Mouse (Mus musculus): ENCODE results near the gene Cldn13.

Cldn13 gene

DNA sequence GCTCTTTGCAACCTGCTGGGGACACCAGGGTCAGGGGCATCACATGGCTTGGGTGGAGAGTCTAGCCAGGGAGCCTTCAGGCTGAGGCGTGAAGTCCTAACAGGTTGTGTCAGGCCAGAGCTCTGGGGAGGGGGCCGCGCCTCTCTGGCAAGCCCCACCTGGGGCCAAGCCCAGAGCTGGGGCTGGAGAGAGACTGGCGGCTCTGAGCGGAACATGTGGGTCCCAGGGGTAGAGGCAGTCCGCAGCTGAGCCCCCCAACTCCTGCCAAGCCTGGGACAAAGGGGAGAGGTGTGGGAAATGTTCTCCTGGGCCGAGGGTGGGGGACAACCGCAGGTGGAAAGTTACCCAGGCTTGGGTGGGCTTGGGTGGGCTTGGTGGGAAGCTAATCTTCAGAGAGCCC, 18.4 kb downstream of the Cldn13 start:
- H3K9me3 ChIP-seq (ENCODE audit: low read length), result no peaks in the 10 kb centered on the region
- H3K4me3 ChIP-seq (replicated peaks; ENCODE audit: low read length), result no peak overlapping the region
- TF ChIP-seq NANOG (IDR thresholded peaks at IDR 0.05; ENCODE audit: borderline replicate concordance, low read length) (no peak), POU5F1 (IDR thresholded peaks at IDR 0.05; ENCODE audit: borderline replicate concordance, low read length) (no peak), CTCF (conservative IDR thresholded peaks at IDR 0.05; ENCODE audit: low read length) (no peak)
- no peaks in the 10 kb centered on the region for H3K36me3 ChIP-seq (ENCODE audit: insufficient read depth, low read length)
- peaks cover 23% of the 10 kb centered on the region for H3K4me1 ChIP-seq (replicated peaks; ENCODE audit: low read depth, low read length)
- peaks cover 7% of the 10 kb centered on the region; the same call in 1 of the 2 replicates for H3K27me3 ChIP-seq (ENCODE audit: insufficient read depth, low read length)

DNA sequence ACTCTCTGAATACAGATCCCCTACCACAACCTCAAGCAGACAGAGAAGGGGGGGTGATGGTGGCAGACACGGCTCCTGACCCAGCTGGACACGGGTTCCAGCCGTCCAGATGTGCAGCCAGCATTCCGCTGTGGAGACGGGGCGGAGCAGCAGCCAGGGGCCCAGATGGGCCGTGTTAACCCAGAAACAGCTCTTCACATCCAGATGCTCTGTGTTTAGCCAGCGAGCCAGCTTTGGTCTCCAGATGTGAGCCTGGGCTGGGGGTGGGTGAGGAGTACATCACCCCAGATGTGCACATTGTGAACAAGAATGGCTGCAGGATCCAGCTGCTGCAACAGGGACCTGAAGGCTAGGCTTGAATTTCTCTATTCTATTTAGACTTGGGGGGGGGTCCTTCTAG, 20.0 kb downstream of the Cldn13 start:
- Histone ChIP-seq H3K4me3 (replicated peaks; ENCODE audit: low read length) (no peak overlapping the region), H3K36me3 (ENCODE audit: insufficient read depth, low read length) (no peaks in the 10 kb centered on the region)
- TF ChIP-seq CTCF (conservative IDR thresholded peaks at IDR 0.05; ENCODE audit: low read length) (no peak), NANOG (IDR thresholded peaks at IDR 0.05; ENCODE audit: borderline replicate concordance, low read length) (no peak)

DNA sequence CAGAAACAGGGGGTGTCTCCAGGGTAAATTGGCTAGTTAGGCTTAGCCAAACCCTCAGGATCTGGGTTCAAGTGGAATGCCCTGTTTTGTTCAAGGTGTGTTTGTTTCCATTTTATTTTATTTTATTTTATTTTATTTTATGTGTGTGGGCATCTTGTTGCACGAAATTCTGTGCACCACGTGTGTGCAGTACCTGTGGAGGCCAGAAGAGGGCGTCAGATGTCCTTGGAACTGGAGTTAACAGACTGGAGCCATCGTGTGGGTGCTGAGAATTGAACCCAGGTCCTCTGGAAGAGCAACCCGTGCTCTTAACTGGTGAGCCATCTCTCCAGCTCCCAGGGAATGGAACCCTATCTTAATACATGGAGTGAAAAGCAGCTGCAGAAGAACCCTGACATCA, 22.6 kb downstream of the Cldn13 start:
- Histone ChIP-seq H3K27me3 (ENCODE audit: insufficient read depth, low read length) (0 out of 2 replicates have a peak, but pooled peaks cover 4% of the 10 kb centered on the region), H3K4me3 (replicated peaks; ENCODE audit: low read length) (no peak overlapping the region), H3K4me1 (replicated peaks; ENCODE audit: low read depth, low read length) (peaks cover 35% of the 10 kb centered on the region), H3K9me3 (ENCODE audit: low read length) (0 out of 2 replicates have a peak, but pooled peaks cover 3% of the 10 kb centered on the region), H3K36me3 (ENCODE audit: insufficient read depth, low read length) (no peaks in the 10 kb centered on the region)
- peak; percentile 63 for TF ChIP-seq CTCF (conservative IDR thresholded peaks at IDR 0.05; ENCODE audit: low read length)
- TF ChIP-seq NANOG (IDR thresholded peaks at IDR 0.05; ENCODE audit: borderline replicate concordance, low read length), result no peak

More for the DNA sequence above, 20.0 kb downstream of the Cldn13 start:
- Histone ChIP-seq H3K9me3 (ENCODE audit: low read length) (no peaks in the 10 kb centered on the region), H3K27me3 (ENCODE audit: insufficient read depth, low read length) (peaks cover 5% of the 10 kb centered on the region; the same call in 1 of the 2 replicates), H3K4me1 (replicated peaks; ENCODE audit: low read depth, low read length) (peaks cover 31% of the 10 kb centered on the region)

DNA sequence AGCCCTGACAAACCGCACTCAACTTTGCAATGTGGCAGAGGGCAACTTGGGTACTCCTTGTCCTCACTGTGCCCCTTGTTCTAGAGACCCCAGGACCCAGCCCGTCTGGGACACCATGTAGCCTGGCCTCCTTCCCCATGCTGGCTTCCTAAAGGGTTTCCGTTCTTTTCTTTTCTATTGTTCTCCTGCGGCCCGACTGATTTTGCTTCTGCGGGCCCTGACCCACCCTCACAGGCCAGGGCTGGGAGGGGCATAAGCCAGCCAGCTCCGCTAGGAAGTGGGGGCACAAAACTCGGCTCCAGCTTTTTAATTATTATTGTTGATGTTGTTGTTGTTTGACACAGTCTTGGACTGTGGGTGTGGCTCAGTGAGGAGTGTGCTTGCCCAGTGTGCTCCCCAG, 23.8 kb downstream of the Cldn13 start:
- Histone ChIP-seq H3K36me3 (ENCODE audit: insufficient read depth, low read length) (no peaks in the 10 kb centered on the region), H3K27me3 (ENCODE audit: insufficient read depth, low read length) (peaks cover 7% of the 10 kb centered on the region; the same call in 1 of the 2 replicates), H3K4me1 (replicated peaks; ENCODE audit: low read depth, low read length) (peaks cover 28% of the 10 kb centered on the region), H3K4me3 (replicated peaks; ENCODE audit: low read length) (peak overlapping the region; percentile 26; the same call in 1 of the 2 replicates), H3K9me3 (ENCODE audit: low read length) (0 out of 2 replicates have a peak, but pooled peaks cover 3% of the 10 kb centered on the region)
- TF ChIP-seq NANOG (IDR thresholded peaks at IDR 0.05; ENCODE audit: borderline replicate concordance, low read length) (no peak), CTCF (conservative IDR thresholded peaks at IDR 0.05; ENCODE audit: low read length) (no peak), POU5F1 (IDR thresholded peaks at IDR 0.05; ENCODE audit: borderline replicate concordance, low read length) (no peak)

DNA sequence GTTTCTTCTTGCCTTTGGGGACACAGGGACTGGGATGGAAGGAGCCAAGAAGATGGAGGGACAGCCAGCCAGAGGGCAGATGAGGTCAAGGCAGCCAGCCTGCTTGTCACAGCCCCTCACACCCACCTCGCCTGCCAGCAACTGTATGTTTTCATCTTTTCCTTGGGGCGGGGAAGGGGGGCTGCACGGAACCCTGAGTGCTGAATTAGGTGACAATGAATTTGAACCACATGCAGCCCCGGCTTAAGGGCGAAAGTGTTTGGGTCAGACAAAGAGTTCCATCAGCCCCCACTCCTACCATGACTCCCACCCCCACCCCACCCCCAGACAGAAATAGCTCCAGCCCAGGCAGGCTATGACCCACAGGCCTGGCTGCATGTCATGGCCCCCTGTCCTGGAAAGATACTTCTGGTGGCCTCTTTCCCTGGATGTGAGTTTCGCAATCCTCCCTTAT, 24.7 kb downstream of the Cldn13 start:
- no peak for TF ChIP-seq NANOG (IDR thresholded peaks at IDR 0.05; ENCODE audit: borderline replicate concordance, low read length)
- TF ChIP-seq CTCF (conservative IDR thresholded peaks at IDR 0.05; ENCODE audit: low read length), result no peak
- no peak for TF ChIP-seq POU5F1 (IDR thresholded peaks at IDR 0.05; ENCODE audit: borderline replicate concordance, low read length)
- 0 out of 2 replicates have a peak, but pooled peaks cover 3% of the 10 kb centered on the region for H3K9me3 ChIP-seq (ENCODE audit: low read length)
- peaks cover 27% of the 10 kb centered on the region for H3K4me1 ChIP-seq (replicated peaks; ENCODE audit: low read depth, low read length)
- H3K4me3 ChIP-seq (replicated peaks; ENCODE audit: low read length), result no peak overlapping the region
- peaks cover 9% of the 10 kb centered on the region; the same call in 1 of the 2 replicates for H3K27me3 ChIP-seq (ENCODE audit: insufficient read depth, low read length)
- no peaks in the 10 kb centered on the region for H3K36me3 ChIP-seq (ENCODE audit: insufficient read depth, low read length)

DNA sequence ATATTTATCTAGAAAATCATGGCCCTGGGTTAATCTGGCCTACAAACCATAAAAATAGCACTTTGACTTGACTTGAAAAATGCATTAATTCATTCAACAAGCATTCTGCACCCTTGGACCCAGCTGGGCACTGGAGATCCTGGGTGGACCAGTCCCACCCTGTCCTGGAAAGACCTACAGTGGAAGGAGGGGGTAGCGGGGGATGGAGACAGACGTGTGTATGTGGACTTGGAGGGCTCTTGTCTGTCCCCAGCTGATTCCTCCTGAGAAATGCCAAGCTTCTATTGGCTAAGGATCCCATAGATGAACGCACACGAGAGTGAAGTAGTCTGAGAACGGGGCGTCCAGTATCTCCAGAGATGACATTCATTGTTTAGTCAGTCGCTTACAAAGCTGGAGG, 26.8 kb downstream of the Cldn13 start:
- Histone ChIP-seq H3K27me3 (ENCODE audit: insufficient read depth, low read length) (peaks cover 9% of the 10 kb centered on the region; the same call in 1 of the 2 replicates), H3K4me1 (replicated peaks; ENCODE audit: low read depth, low read length) (peaks cover 27% of the 10 kb centered on the region), H3K4me3 (replicated peaks; ENCODE audit: low read length) (no peak overlapping the region), H3K9me3 (ENCODE audit: low read length) (0 out of 2 replicates have a peak, but pooled peaks cover 3% of the 10 kb centered on the region), H3K36me3 (ENCODE audit: insufficient read depth, low read length) (no peaks in the 10 kb centered on the region)
- TF ChIP-seq POU5F1 (IDR thresholded peaks at IDR 0.05; ENCODE audit: borderline replicate concordance, low read length) (no peak), NANOG (IDR thresholded peaks at IDR 0.05; ENCODE audit: borderline replicate concordance, low read length) (no peak), CTCF (conservative IDR thresholded peaks at IDR 0.05; ENCODE audit: low read length) (no peak)

DNA sequence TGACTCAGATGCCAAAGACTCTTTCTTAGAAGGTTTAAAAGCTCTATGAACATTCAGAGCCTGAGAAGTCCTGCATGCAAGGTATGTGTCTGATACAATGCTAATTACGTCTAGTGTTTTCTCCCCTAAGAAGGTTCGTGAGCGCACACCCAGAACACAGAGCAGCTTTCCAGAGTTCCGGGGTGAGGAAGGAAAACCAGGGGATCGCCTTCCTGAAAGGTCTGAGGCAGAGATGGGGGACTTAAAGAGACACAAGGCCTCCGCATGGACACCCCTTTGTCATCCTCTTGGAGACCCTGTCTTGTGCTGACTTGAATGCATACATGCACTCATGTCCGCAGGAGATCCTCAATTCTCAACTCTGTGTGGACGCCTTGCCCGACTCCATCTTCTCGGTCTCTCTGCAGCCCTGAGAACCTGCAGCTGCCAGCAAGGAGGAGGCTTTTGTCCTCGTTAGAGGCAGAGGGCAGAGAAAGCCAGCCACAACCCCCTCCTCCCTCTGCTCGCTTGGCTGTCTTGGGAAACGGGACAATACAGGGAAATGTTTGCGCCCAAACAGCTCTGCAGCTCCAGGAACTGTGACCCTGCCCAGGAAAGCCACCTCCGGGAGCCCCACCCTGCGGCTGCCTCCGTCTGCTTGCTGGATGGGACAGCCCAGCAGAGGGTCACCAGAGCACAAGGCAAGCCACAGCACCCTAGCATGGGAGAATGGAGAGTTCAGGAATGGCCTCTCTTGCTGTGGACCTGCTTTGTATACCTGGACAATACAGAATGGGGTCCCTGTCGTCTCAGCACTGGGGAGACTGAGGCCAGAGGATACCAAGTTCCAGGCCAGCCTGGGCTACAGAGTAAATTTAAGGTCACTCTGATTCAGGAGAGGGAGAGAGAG, 27.6 kb downstream of the Cldn13 start:
- H3K27me3 ChIP-seq (ENCODE audit: insufficient read depth, low read length), result peaks cover 9% of the 10 kb centered on the region; the same call in 1 of the 2 replicates
- 0 out of 2 replicates have a peak, but pooled peaks cover 3% of the 10 kb centered on the region for H3K9me3 ChIP-seq (ENCODE audit: low read length)
- H3K4me3 ChIP-seq (replicated peaks; ENCODE audit: low read length), result no peak overlapping the region
- H3K36me3 ChIP-seq (ENCODE audit: insufficient read depth, low read length), result no peaks in the 10 kb centered on the region
- TF ChIP-seq NANOG (IDR thresholded peaks at IDR 0.05; ENCODE audit: borderline replicate concordance, low read length) (no peak), CTCF (conservative IDR thresholded peaks at IDR 0.05; ENCODE audit: low read length) (no peak), POU5F1 (IDR thresholded peaks at IDR 0.05; ENCODE audit: borderline replicate concordance, low read length) (no peak)
- peaks cover 27% of the 10 kb centered on the region for H3K4me1 ChIP-seq (replicated peaks; ENCODE audit: low read depth, low read length)

DNA sequence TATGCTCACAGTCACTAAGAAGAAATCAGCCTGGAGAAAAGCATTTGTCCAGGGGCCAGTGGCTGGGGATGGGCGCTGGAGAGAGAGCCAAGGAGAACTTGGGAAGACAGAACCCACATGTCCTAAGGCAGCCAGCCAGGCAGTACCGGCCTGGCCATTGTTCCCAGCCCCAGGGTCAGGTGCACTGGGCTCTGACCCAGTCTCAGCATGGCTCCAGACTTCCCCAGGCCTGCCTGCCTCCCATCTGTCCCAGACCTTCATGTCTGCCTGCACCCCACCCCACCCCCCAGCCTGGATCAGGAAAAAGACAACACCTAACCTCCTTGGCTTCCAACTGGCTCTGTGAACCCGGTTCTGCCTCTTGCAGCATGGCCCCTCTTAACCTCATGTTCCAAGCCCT, 32.2 kb downstream of the Cldn13 start:
- Histone ChIP-seq H3K4me1 (replicated peaks; ENCODE audit: low read depth, low read length) (peaks cover 8% of the 10 kb centered on the region), H3K27me3 (ENCODE audit: insufficient read depth, low read length) (peaks cover 8% of the 10 kb centered on the region), H3K4me3 (replicated peaks; ENCODE audit: low read length) (no peak overlapping the region), H3K9me3 (ENCODE audit: low read length) (no peaks in the 10 kb centered on the region), H3K36me3 (ENCODE audit: insufficient read depth, low read length) (no peaks in the 10 kb centered on the region)
- no peak for TF ChIP-seq POU5F1 (IDR thresholded peaks at IDR 0.05; ENCODE audit: borderline replicate concordance, low read length)
- no peak for TF ChIP-seq NANOG (IDR thresholded peaks at IDR 0.05; ENCODE audit: borderline replicate concordance, low read length)
